Mouse (Mus musculus): ENCODE data around the gene Srebf2. TPM values are rescaled to one million over a fixed set of nuclear protein-coding genes. Genes with fewer than 3 reads are reported as not detected.

Srebf2 gene
- polyA plus RNA-seq, 2 experiments from 2014 or later, result 32.6 to 51.4 TPM

DNA sequence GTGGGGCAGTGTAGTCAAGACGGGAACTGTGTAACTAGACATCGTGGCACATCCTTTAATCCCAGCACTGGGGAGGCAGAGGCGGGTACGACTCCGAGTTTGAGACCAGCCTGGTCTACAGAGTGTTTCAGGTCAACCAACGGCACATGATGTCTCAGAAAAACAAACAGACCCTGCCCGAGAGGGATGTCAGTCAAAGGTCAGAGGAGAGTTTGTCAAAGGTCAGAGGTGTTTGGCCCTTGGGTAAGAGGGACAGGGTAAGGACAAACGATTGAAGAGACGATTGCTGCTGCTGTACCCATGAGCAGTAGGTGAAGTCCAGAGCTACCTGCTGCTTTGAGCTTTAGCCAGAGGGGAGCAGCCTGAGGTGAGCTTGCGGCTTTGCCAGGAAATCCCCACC lies 36.6 kb downstream of the Srebf2 start:
- no peak for ATAC-seq

DNA sequence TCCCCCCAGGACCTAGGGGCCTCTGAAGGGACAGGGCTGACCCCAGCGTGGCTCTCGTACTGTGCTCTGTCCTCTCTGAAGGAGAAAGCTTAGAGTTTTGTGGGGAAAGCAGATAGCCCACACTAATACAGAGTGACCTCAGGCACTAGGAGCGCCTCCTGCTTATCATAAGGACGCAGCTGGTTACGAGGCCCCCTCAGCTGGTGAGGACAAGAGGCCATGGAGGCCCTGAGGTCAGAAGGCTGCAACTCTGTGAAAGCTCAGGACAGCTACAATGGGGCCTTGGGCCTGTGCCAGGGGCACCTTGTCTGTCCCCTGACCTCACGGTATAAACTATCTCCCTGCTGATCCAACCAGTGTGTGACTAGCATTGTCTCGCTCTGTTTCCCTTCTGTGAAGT lies 37.2 kb downstream of the Srebf2 start:
- ATAC-seq, result no peak

DNA sequence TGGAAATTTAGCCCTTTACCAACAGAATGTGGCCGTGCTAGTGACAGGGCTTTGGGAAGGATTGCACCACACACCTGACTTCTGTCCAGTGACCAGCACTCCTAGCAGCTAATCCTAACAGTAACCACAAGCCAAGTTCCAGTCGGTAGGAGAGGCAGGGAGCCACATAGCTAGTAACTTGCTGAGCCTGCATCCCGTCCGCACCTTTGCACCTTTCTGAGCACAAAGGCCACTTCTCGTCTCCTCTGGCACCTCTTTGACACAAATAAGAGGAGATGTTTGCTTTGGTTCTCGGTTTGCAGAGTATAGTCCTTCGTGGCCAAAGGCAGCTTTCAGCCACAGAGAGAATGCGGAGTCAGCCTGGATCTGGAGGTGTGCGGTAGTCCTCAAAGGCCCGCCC lies 37.7 kb downstream of the Srebf2 start:
- ATAC-seq, result no peak

DNA sequence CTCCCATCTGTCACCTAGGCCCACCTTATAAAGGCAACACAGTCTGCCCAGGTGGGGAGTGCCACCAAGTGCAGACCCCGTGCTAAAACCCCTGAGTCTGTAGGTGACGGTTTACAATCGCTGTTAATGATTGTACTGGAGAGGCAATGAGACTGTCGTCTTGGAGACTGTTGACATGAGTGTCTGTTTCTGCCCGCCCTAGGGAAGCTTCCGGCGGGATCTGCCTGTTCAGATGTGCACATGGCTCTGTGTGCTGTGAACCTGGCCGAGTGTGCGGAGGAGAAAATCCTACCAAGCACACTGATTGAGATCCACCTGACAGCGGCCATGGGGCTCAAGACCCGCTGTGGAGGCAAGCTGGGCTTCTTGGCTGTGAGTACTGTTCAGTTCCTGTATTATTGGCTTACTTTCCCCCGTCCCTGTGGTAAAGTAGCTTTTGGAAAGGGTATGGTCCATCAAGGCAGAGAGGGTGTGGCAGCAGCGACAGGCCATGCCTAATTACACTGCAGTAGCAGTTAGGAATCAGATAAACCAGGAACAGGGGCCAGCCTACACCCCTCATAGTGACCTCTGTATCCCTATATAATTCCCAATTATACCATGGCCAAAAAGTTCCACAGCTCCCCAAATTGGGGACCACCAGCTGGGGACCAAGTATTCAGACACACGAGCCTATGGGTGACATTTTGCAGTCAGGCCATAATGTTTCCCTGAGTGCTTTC lies 38.2 kb downstream of the Srebf2 start:
- ATAC-seq, result no peak

DNA sequence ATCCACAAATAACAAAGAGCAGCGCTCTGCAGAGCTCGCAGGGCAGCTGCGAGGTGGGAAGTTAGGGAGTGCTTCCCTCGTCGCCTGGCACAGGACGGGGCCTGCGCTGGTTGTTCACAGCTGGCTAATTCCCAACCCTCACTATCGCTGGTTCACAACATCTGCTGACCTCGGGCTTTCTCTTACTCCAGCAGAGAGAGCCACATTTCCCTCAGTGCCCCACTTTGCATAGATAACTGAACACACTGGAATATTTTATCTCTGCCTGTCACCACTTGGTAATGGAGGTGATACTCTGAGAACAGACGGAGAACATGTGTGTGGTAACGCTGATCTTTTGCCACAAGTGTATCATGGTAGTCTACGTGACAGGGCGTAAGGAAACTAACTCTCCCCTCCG lies 39.1 kb downstream of the Srebf2 start:
- ATAC-seq, result no peak

DNA sequence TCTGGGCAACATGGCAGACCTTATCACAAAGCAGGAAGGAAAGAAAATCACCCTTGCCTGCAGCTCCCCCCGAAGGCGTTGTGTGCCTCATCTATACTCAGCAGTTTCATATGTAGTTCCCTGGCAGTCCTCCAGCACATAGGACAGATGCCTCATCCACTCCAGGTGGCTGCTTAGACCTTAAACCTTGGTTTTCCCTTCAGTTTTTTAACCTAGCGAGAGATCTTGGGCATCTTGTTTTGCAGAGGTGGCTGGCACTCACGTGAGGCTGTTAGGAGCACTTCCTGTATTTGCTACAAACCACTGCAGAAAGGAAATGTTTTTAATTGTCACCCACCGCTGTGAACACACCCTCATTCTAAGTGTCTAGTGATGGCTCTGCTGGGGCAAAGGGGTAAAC lies 40.0 kb downstream of the Srebf2 start:
- peak; percentile 82 for ATAC-seq

DNA sequence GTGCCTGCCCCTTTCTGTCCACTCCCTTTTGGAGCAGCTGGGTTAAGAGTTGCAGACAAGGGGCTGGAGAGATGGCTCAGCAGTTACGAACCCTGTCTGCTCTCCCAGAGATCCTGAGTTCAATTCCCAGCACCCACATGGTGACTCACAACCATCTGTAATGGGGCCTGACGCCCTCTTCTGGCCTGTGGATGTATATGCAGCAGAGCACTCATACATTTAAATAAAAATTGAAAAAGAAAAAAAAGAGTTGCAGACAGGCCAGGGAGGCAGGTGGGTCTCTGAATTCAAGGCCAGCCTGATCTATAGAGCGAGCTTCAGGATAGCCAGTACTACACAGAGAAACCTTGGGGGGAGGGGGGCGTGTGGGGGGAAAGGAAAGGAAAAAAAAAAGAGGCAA lies 40.4 kb downstream of the Srebf2 start:
- ATAC-seq, result no peak

DNA sequence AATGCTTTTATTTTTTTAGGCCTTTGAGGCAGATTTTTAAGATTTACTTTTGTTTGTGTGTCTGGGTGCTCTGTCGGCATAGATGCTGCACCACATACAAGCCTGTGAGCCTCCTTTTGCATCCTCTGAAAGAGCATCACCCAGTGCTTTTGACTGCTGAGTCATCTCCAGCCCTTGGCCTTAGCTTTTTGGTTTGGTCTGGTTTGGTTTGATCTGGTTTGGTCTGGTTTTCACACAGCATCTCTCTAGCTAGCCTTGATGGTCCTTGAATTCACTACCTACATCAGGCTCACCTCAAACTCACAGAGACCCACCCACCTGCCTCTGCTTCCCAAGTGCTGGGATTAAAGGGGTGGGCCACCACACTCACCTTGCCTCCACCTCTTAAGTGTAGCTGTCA lies 40.9 kb downstream of the Srebf2 start:
- peak; percentile 21 for ATAC-seq

DNA sequence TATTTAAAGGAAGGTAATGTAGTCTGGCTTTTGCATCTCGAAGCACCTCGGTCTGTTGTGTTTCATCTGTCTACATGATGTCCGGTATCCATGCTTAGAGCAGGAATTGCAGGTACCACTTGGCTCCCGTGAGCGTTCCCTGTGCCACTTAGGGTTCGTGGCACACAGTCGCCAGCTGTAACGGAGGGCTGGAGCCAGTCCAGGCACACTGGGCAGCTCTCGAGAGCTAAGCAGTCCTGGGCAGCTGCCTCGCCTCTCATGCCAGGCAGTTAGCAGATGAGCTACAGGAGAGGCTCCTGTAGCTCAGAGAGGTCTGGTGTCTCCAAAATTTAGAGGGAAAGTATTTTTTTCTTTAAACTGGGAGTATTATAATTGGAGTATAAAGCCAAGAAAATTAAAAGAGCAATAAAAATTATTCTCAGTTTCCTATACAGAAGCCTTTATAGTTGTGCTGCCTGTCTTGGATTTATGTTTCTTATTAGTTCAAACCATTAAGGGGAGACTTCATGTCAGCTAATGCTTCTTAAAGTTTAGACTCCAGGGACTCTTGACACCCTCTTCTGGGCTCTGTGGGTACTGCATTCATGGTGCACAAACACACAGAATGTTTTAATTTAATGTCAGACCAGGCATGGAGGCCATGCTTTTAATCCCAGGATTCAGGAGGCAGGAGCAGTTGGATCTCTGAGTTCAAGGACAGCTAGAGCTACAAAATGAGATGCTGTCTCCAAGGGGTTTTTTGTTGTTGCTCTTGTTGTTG lies 41.7 kb downstream of the Srebf2 start:
- no peak for ATAC-seq

DNA sequence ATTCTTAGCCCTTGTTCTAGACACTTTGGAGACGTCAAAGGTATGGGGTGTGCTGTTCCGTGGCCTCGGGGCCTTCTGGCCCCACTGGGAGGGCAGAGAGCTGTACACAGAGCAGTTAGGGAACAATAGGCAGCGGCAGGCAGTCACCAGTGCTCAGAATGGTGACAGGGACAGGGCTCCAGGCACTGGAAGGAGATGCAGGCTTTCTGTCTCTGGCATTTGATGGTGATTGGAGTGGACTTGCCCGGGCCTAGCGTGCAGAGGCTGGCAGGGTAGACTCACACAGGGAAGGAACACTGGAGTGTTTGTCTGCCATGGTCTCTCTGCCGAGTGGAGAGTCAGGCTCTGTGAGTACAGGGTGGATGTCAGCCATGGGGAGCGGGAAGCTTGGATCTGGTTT lies 45.6 kb downstream of the Srebf2 start:
- ATAC-seq, result no peak

DNA sequence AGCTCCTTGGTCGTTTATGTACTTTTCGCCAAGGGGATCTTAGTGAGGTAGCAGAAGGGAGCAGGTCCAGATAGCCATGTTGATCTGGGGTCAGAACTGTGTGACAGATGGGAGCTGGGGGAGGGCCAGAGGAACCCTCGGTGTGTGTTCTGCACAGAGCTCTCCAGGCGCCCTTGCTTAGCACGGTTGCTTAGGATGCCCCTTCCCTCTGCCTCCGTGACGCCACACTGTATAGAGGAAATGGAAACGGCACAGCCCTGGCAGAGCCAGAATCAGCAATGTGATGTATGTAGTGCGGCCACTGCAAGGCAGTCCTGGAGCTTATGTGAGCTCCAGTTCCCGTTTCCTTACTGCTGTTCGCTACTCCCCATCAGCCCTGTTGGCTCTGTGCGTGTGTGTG lies 49.3 kb downstream of the Srebf2 start:
- ATAC-seq, result no peak

DNA sequence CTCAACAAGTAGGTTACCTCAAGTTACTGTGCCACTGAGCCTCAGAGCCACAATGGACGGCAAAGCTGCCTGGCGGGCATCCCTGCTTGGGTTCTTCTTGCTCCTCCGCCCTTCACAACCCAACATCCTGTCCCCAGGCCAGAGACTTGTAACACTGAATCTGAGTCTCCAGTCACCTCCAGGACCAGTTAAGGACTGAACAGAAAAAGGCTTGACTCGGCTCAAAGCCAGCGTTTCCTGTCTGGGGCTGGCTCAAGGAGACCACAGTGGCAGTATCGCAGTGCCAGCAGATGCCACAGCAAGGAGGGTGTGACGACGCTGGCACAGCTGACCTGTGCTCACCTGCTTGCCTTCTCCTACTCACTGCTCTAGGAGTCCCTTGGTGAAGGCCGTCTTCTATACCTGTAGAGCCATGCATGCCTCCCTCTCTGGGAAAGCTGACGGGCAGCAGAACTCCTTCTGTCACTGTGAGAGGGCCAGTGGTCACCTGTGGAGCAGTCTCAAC lies 50.3 kb downstream of the Srebf2 start:
- no peak for ATAC-seq

DNA sequence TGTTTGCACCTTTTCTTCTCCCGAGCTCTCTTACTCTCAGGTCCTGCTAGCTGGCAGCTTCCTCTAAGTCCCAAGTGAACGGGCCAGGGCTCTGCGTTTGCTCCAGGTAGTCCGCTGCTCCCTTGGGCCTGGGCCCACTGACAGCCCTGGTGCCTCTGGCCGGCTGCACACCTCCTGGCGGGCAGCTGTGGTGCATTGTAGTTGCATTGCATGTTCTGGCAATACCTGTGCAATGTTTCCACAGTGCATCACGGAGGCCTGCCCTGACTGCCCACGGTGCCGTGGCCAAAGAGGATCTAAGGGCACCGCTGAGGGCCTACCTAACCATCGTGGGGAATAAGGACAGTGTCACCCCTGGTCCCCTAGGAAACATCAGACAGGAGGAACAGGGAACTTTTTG lies 51.0 kb downstream of the Srebf2 start:
- ATAC-seq, result no peak

DNA sequence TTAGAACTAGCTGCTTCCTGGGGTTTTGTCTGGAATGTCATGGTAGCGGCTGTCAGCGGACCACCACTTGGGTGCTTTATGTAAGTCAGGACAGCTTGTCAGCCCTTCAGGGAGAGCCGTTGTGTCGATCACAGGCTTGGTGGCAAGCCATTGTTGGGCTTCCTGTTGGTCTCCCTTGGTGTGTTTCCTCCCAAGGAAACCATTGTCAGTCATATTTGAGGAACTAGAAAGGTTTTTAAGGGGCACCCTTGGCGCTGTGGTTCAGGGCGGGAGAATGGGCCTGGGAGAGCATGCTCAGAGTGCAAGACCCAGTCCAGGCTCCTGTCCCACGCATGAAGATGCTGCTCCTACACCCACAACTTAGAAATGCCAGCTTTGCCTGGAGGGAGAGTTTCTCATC lies 51.4 kb downstream of the Srebf2 start:
- no peak for ATAC-seq

DNA sequence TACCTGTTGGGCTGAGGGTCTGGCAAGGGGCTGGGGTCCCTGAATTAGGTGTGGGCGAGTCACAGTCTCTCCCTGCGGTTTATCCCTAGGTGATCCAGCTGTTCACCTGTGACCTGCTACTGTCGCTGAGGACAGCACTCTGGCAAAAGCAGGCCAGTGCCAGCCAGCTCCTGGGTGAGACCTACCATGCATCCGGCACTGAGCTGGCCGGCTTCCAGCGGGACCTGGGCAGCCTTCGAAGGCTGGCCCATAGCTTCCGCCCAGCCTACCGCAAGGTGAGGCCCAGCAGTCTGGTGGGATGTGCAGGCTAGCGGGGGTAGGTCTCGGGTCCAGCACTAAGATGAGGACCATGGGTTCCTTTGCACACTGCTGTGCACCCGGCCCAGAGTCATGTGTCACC lies 52.6 kb downstream of the Srebf2 start:
- ATAC-seq, result no peak

DNA sequence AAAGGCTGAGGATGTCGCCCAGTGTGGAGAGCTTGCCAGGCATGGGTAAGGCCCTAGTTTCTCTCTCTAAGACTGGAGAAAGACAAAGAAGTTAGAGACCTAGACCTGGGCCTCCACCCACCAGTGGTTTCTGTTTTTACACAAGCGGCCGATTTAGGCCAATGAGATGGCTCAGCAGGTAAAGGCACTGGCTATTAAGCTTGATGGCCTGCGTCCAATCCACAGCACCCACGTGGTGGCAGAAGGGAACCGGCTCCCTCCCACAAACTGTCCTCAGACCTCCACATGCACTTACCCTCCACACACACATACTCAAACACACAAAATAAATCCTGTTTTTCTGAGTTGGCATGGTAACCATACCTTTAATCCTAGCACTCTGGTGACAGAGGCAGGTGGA lies 55.1 kb downstream of the Srebf2 start:
- ATAC-seq, result no peak

DNA sequence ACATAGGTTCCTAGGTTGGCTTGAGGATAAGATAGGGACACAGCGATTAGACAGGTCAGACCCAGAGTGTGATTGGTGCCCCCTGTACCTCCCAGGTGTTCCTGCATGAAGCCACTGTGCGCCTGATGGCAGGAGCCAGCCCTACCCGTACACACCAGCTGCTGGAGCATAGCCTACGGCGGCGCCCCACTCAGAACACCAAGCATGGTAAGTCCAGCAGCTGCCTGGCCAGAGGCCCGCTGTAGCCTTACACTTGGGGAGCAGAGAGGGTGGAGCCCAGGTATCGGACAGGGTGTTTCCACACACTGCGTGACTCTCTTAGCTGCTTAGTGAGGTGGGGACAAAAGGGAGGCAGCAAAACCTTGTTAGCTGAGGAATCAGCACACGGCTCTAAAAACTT lies 56.1 kb downstream of the Srebf2 start:
- ATAC-seq, result no peak

DNA sequence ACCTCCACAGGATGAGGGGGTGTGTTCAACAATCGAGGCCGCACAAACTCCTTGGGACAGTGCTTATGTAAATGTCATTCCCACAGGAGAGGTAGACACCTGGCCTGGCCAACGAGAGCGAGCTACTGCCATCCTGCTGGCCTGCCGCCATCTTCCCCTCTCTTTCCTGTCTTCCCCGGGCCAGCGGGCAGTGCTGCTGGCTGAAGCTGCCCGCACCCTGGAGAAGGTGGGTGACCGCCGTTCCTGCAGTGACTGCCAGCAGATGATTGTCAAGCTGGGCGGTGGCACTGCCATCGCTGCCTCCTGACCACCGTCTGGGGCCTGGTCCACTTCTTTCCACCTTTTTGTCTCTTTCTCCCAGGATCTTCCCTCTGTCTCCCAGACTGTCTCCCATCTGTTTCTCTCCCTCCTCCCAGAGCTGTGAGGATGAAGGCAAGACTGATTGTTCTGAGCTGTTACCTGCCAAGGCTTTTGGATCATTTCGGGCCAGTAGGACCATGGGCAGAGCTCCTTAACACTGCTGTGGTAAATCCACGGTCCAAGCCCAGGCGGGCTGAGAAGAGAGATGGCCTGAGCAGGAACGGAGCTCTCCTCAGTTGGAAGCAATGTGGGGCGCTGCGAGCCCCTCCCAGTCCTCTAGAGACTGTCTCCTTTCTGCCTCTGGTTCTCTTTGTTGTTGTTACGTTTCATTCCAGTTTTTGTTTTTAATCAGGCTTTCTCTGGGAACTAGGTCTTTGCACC lies 56.8 kb downstream of the Srebf2 start:
- no peak for ATAC-seq

DNA sequence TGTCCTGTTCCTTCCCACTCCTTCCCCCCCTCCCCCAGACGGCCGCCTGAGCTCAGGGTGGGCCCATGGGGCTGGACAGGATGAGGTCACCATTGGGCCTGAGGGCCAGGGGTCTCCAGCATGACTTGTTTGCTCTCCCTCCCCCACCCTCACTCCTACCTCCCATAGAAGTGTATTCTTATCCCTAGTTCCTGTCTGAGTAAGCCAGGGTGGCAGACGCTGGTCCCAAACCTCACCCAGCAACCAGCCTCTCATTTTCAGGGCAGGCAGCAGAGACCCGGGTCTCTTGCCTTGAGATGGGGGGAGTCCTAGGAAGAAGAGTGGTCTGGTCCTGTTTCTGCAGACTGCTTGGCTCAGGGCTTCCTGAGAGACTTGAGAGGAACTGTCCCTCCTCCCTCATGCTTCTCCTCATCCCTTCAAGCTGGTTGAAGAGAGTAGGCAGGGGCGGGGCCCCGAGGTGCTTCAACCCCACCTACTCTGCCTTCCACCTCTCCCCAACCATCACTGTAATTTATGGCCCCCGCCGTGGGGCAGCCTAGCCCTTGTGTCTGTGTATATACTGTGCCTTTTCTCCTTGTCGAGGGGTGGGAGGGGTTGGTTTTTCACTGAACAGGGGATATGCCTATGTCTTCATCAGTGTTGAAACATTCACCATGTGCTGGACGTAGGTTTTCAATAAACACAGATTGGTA lies 57.8 kb downstream of the Srebf2 start:
- ATAC-seq, result no peak

DNA sequence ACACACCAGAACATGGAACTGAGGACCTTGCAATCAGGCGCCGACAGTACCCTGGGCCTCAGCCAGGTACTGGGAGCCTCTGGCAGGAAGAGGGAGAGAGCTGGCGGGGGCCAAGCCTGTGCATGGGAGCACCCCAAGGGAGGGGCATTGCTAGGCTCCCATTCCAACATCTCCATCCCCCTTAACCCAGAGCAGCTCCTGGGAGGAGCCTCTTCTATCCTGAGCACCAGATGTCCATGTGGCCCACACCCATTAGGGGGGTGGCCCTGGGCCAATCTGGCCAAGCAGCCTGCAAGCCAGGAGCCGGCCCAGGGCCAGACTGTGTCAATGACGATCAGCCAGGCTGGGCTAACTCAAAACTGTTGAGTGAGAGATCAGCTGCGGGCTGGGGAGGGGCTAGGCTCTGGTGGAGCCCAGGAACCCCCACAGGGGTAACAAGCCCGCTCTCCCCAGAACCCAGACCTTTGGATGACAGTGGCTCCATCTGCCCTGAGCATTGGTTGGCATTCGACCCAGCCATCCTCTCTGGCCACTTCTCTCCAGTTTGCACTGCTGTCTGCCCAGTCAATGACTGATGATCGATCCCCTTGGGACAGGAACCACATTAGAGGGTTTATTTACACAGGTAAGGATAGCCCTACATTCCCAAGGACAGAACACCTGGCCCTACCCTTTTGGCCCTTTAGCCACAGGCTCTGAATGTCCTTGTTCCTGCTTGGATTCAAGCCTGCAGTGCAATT lies 59.6 kb downstream of the Srebf2 start:
- no peak for ATAC-seq

DNA sequence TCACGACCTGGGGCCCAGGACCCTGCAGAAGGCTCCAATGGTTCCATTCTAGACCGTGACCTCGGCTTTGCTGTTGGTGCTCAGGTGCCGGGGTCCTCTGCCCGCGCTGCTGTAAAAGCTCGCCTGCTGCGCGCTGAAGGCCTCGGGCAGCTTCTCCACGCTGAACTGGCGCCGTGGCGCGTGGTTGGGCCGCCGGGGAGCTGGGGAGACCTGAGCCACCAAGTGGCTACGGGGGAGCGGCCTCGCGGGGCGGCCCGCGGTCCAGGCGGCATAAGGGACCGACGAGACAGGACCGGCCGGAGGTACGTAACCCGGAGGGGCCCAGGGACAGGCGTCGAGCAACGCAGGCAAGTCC lies 60.1 kb downstream of the Srebf2 start:
- ATAC-seq, result no peak

DNA sequence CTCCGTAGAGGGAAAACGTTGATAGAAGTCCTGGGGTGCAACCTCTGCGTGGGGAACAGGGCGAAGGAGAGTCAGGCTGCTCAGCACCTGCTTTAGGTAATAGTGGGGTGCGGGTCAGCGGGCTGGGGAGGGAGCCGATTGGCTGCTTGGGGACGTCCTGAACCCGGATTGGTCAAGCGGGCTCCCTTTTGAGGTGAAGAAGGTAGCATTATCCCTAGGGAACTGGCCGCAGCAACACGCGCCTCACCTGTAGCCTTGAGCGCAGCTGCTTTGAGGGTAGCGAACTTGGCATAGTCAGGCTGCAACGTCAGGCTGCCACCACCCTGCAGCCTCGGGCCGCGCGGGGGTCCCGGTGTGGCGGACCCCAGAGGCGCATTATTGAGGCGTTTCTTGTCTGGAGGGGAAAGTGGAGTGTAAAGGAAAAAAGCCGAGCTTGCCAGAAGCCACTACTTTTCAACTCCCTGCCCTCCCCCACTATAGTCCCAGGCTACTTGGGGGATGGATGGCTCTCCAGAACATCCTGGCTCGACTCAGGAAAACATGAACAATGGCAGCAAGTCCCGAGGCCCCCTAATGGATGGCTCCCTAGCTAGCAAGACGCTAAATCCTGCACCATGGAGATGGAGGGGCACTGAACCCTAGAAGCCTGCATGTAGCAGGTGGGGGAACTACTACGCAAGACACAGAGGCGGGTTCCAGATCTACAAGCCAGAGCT lies 60.7 kb downstream of the Srebf2 start:
- no peak for ATAC-seq

Measured in activated CD4-positive, CD25-positive, alpha-beta regulatory T cell, adult 4 months (primary cell).